19 mouse cellular contexts compared by ENCODE assay signal in the genomic region with DNA sequence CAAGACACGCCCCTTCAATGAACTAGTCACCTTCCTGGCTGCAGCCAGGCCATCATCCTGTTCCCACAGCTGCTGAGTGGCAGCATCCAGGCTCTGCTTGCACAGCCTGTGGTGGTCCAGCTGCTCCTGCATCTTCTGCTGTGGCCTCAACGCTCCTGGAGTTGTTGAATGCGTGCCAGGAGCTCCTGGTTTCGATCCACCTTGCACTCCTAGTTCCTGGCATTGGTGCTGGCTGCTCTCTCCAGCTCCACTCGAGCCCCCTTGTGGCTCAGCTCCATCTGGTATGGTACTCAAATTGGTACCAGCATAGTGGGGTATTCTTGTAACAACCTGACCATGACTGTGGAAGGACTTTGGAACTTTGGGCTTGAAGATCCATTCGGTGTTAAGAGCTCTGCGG. TPM values are rescaled to one million over a fixed set of nuclear protein-coding genes. Genes with fewer than 3 reads are reported as not detected.
A peak's percentile ranks its signal among the peaks of the same experiment; 100 is the strongest.
DNase-seq lines count a peak whose midpoint lies in the region; ATAC-seq and TF ChIP-seq lines count a peak whose summit lies in the region.
"Had no signal": no experiment of that assay in that cellular context is flagged by ENCODE, and none has a peak within 500 bp of the region (broad histone marks: within the 10 kb centered on the region; RNA-seq: fewer than 3 reads in every experiment).

No protein-coding gene starts in this region.

- H3K36me3 ChIP-seq in heart, embryonic 16.5 days (ENCODE audit: control insufficient read depth, insufficient read depth): no peaks in the 10 kb centered on the region
- H3K36me3 ChIP-seq in heart, embryonic 11.5 days (ENCODE audit: control insufficient read depth, insufficient read depth, low read length): no peaks in the 10 kb centered on the region
- no peaks in the 10 kb centered on the region for H3K36me3 ChIP-seq in kidney, embryonic 16.5 days (ENCODE audit: insufficient read depth, low read length)
- no peaks in the 10 kb centered on the region for H3K36me3 ChIP-seq in kidney, adult 2 months (ENCODE audit: control insufficient read depth, insufficient read depth, low read length)
- H3K36me3 ChIP-seq in lung, embryonic 14.5 days (ENCODE audit: insufficient read depth): no peaks in the 10 kb centered on the region
- H3K36me3 ChIP-seq: embryonic facial prominence, embryonic 13.5 days; forebrain, embryonic 12.5 days; heart, embryonic 13.5 days; hindbrain, embryonic 10.5 days; hindbrain, embryonic 15.5 days had no signal

- peaks cover 8% of the 10 kb centered on the region for H3K4me1 ChIP-seq in heart, embryonic 16.5 days (ENCODE audit: control insufficient read depth, insufficient read depth, low read length)
- peaks cover 15% of the 10 kb centered on the region for H3K4me1 ChIP-seq in heart, embryonic 11.5 days (ENCODE audit: control insufficient read depth, insufficient read depth, low read length)
- H3K4me1 ChIP-seq in kidney, embryonic 16.5 days (ENCODE audit: insufficient read depth, low read length): 0 out of 2 replicates have a peak, but pooled peaks cover 6% of the 10 kb centered on the region
- no peaks in the 10 kb centered on the region for H3K4me1 ChIP-seq in kidney, adult 2 months (ENCODE audit: control insufficient read depth, insufficient read depth, low read length)
- no peaks in the 10 kb centered on the region for H3K4me1 ChIP-seq in lung, embryonic 14.5 days (ENCODE audit: insufficient read depth)
- H3K4me1 ChIP-seq in lung, adult 2 months (ENCODE audit: control insufficient read depth, insufficient read depth, low read length): peaks cover 8% of the 10 kb centered on the region
- H3K4me1 ChIP-seq: forebrain, embryonic 12.5 days; hindbrain, embryonic 15.5 days had no signal

- TF ChIP-seq POLR2A in kidney, adult 2 months (IDR thresholded peaks at IDR 0.05; ENCODE audit: low read depth, low read length): no peak
- TF ChIP-seq POLR2A in lung, adult 2 months (IDR thresholded peaks at IDR 0.05; ENCODE audit: borderline replicate concordance, extremely low read depth, low read depth, low read length): no peak

- H3K9ac ChIP-seq in heart, embryonic 16.5 days (ENCODE audit: low read length): no peak overlapping the region
- no peak overlapping the region for H3K9ac ChIP-seq in heart, embryonic 11.5 days (ENCODE audit: low read depth, low read length)
- no peak overlapping the region for H3K9ac ChIP-seq in kidney, embryonic 16.5 days (replicated peaks; ENCODE audit: low read length)
- H3K9ac ChIP-seq in lung, embryonic 14.5 days: no peak overlapping the region
- H3K9ac ChIP-seq: embryonic facial prominence, embryonic 13.5 days; forebrain, embryonic 12.5 days; heart, embryonic 13.5 days; hindbrain, embryonic 15.5 days had no signal

- H3K27ac ChIP-seq in heart, embryonic 16.5 days (ENCODE audit: low read length): no peak overlapping the region
- no peak overlapping the region for H3K27ac ChIP-seq in heart, embryonic 11.5 days (ENCODE audit: low read depth, low read length)
- no peak overlapping the region for H3K27ac ChIP-seq in kidney, embryonic 16.5 days (ENCODE audit: low read length)
- H3K27ac ChIP-seq in kidney, adult 2 months (ENCODE audit: insufficient read depth, low read depth, low read length): no peak overlapping the region
- no peak overlapping the region for H3K27ac ChIP-seq in lung, embryonic 14.5 days (ENCODE audit: low read depth)
- H3K27ac ChIP-seq: embryonic facial prominence, embryonic 13.5 days; forebrain, embryonic 12.5 days; heart, embryonic 13.5 days; hindbrain, embryonic 10.5 days; hindbrain, embryonic 15.5 days had no signal

- H3K4me3 ChIP-seq in heart, embryonic 16.5 days (ENCODE audit: low read length): no peak overlapping the region
- H3K4me3 ChIP-seq in heart, embryonic 11.5 days (ENCODE audit: low read depth, low read length): no peak overlapping the region
- H3K4me3 ChIP-seq in kidney, embryonic 16.5 days (ENCODE audit: low read length): no peak overlapping the region
- H3K4me3 ChIP-seq in kidney, adult 2 months (ENCODE audit: insufficient read depth, low read depth, low read length): no peak overlapping the region
- no peak overlapping the region for H3K4me3 ChIP-seq in lung, embryonic 14.5 days (ENCODE audit: low read depth, low read length)
- no peak overlapping the region for H3K4me3 ChIP-seq in lung, adult 2 months (replicated peaks; ENCODE audit: extremely low read depth, low read depth, low read length)
- H3K4me3 ChIP-seq: embryonic facial prominence, embryonic 13.5 days; forebrain, embryonic 12.5 days; heart, adult 2 months; heart, embryonic 13.5 days; hindbrain, embryonic 10.5 days; hindbrain, embryonic 15.5 days had no signal

- H3K27me3 ChIP-seq in heart, embryonic 16.5 days (ENCODE audit: control insufficient read depth, insufficient read depth, low read length): no peaks in the 10 kb centered on the region; the same call in 1 of the 2 replicates
- peaks cover 2% of the 10 kb centered on the region; the same call in 1 of the 2 replicates for H3K27me3 ChIP-seq in heart, embryonic 11.5 days (ENCODE audit: control insufficient read depth, insufficient read depth, low read length)
- no peaks in the 10 kb centered on the region for H3K27me3 ChIP-seq in kidney, embryonic 16.5 days (ENCODE audit: insufficient read depth, low read length)
- no peaks in the 10 kb centered on the region for H3K27me3 ChIP-seq in kidney, adult 2 months (replicated peaks; ENCODE audit: control insufficient read depth, insufficient read depth, low read length)
- H3K27me3 ChIP-seq in lung, embryonic 14.5 days (ENCODE audit: insufficient read depth, low read length): no peaks in the 10 kb centered on the region
- H3K27me3 ChIP-seq: embryonic facial prominence, embryonic 13.5 days; forebrain, embryonic 12.5 days; hindbrain, embryonic 15.5 days had no signal

- WGBS in heart, embryonic 16.5 days: 61% methylated on average over 7 of the region's 7 CpGs
- WGBS in heart, embryonic 11.5 days (ENCODE audit: insufficient replicate concordance): 72% methylated on average over 7 of the region's 7 CpGs
- 72% methylated on average over 7 of the region's 7 CpGs for WGBS in kidney, embryonic 16.5 days
- WGBS in kidney, adult 2 months: 69% methylated on average over 7 of the region's 7 CpGs
- 69% methylated on average over 7 of the region's 7 CpGs for WGBS in lung, embryonic 14.5 days
- 47% methylated on average over 7 of the region's 7 CpGs for WGBS in lung, adult 2 months

- no peak for TF ChIP-seq CTCF in kidney, adult 2 months (conservative IDR thresholded peaks at IDR 0.05; ENCODE audit: insufficient read depth, insufficient read length, low read depth, low read length)
- 0 out of 2 replicates have a peak, but pooled peaks have one; percentile 3 for TF ChIP-seq CTCF in lung, embryonic 14.5 days (IDR thresholded peaks at IDR 0.05; ENCODE audit: low read depth)
- TF ChIP-seq CTCF in lung, adult 2 months (IDR thresholded peaks at IDR 0.05; ENCODE audit: insufficient read depth, low read length): no peak

- peak; percentile 23; the same call in 1 of the 2 replicates for ATAC-seq in heart, embryonic 16.5 days (replicated peaks; ENCODE audit: extremely low read depth, insufficient read depth, low FRiP score)
- no peak for ATAC-seq in heart, embryonic 11.5 days (replicated peaks; ENCODE audit: insufficient number of reproducible peaks, low FRiP score, low TSS enrichment)
- ATAC-seq in kidney, embryonic 16.5 days (ENCODE audit: low FRiP score, low TSS enrichment): peak; percentile 51; the same call in 1 of the 2 replicates
- ATAC-seq in lung, embryonic 14.5 days (ENCODE audit: insufficient read depth): no peak
- ATAC-seq: forebrain, embryonic 16.5 days; inflammation-experienced regulatory T-cells, adult 6 months had no signal

- H3K4me2 ChIP-seq in heart, embryonic 16.5 days (ENCODE audit: low read depth, low read length): no peak overlapping the region
- H3K4me2 ChIP-seq in heart, embryonic 11.5 days: no peak overlapping the region
- no peak overlapping the region for H3K4me2 ChIP-seq in kidney, embryonic 16.5 days (replicated peaks; ENCODE audit: low read depth, low read length)
- H3K4me2 ChIP-seq in lung, embryonic 14.5 days: no peak overlapping the region
- H3K4me2 ChIP-seq: embryonic facial prominence, embryonic 13.5 days; forebrain, embryonic 12.5 days; heart, embryonic 13.5 days; hindbrain, embryonic 15.5 days had no signal

- H3K9me3 ChIP-seq in heart, embryonic 16.5 days (replicated peaks; ENCODE audit: control insufficient read depth, low read length): no peaks in the 10 kb centered on the region
- H3K9me3 ChIP-seq in heart, embryonic 11.5 days (replicated peaks; ENCODE audit: control insufficient read depth, low read length): no peaks in the 10 kb centered on the region
- no peaks in the 10 kb centered on the region for H3K9me3 ChIP-seq in kidney, embryonic 16.5 days (ENCODE audit: low read length)
- no peaks in the 10 kb centered on the region for H3K9me3 ChIP-seq in lung, embryonic 14.5 days (ENCODE audit: low read depth, low read length)
- H3K9me3 ChIP-seq: embryonic facial prominence, embryonic 13.5 days; forebrain, embryonic 12.5 days; heart, embryonic 13.5 days; hindbrain, embryonic 10.5 days; hindbrain, embryonic 15.5 days had no signal

- DNase-seq in kidney, adult 2 months: no peak
- DNase-seq in lung, embryonic 14.5 days: peak; percentile 31
- DNase-seq in lung, adult 2 months: no peak
- DNase-seq: adrenal gland, adult 2 months; adrenal gland, postnatal 25 days; cerebellum, adult 18-20 months; cerebellum, postnatal 36 days; gastrocnemius, postnatal 10 days had no signal

RNA-seq across cellular contexts. Expression of a gene that starts 7.7 kb away (rescaled TPM):
- 168 and 183 TPM in 2 replicates for polyA plus RNA-seq in heart, embryonic 16.5 days (2015; fragmentation: Nextera tagmentation; extraction: Ambion mirVana)
- polyA plus RNA-seq in heart, embryonic 11.5 days (2014; fragmentation: Nextera tagmentation; extraction: Ambion mirVana): 51.3 and 58.0 TPM in 2 replicates
- 17.3 and 19.0 TPM in 2 replicates for polyA plus RNA-seq in kidney, embryonic 16.5 days (2015; fragmentation: Nextera tagmentation; extraction: Ambion mirVana)
- polyA plus RNA-seq in kidney, adult 2 months (2012; rRNA removed): 3.6 and 4.1 TPM in 2 replicates
- 39.0 and 44.4 TPM in 2 replicates for polyA plus RNA-seq in lung, embryonic 14.5 days (2014; fragmentation: Nextera tagmentation; extraction: Ambion mirVana)
- polyA plus RNA-seq in lung, adult 2 months (2012; rRNA removed): 67.7 and 79.6 TPM in 2 replicates

Comparison
In these comparisons a context has a peak if more than half of its experiments do, and no peak if none do; other contexts are left out.
1. ATAC-seq: peak in heart, embryonic 16.5 days (single experiment) and kidney, embryonic 16.5 days (single experiment); none in heart, embryonic 11.5 days (single experiment) and lung, embryonic 14.5 days (single experiment).